Mouse (Mus musculus): Measurements from ENCODE around the gene Pdgfc.

DNA sequence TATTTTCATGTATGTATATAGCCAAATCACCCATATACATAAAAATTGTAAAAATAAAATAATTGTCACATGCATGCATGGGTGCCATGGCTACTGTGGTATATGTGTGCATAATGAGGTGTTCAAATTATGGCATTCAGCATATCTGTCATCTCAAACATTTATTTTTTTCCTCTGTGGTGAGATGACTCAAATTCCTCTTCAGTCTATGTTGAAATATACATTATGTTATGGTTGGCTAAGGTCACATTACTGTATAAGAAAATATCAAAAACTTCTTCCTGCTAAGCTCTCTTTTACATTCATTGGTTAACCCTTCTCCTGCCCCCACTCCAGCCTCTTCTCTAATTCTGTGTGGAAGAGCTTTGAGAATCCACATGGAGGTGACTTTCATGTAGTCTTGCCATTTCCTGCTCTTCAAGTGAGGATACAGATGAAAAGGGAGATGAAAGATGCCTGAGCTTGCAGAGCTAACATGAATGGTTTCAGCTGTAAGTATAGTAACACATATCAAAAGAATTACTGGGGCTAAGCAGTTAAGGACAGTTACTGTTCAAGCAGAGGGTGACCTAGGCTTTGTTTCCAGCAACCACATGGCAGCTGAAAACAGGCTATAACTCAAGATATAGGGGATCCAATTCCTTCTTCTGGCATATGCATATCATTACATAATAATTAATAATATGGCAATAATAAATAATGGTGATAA lies 124.4 kb downstream of the Pdgfc start:
- no peak for TF ChIP-seq CTCF (IDR thresholded peaks at IDR 0.05; ENCODE audit: insufficient read depth, low read depth, low read length)
- TF ChIP-seq POLR2A (IDR thresholded peaks at IDR 0.05; ENCODE audit: insufficient read depth, low read depth, low read length): no peak
